ENCODE assay signal across 18 mouse cellular contexts in genomic region chr17:12614511-12615385, GRCm38 (mm10). TPM values are rescaled to one million over a fixed set of nuclear protein-coding genes. Genes with fewer than 3 reads are reported as not detected.
"Had no signal": no experiment of that assay in that cellular context is flagged by ENCODE, and none has a peak within 500 bp of the region (broad histone marks: within the 10 kb centered on the region; RNA-seq: fewer than 3 reads in every experiment).

No protein-coding gene starts in this region.

- ATAC-seq: midbrain, embryonic 13.5 days had no signal

- H3K36me3 ChIP-seq: limb, embryonic 13.5 days; liver, embryonic 15.5 days; midbrain, embryonic 13.5 days; neural tube, embryonic 13.5 days had no signal

- H3K9me3 ChIP-seq: limb, embryonic 13.5 days; liver, embryonic 15.5 days; midbrain, embryonic 13.5 days; neural tube, embryonic 13.5 days had no signal

- H3K9ac ChIP-seq: limb, embryonic 13.5 days; liver, embryonic 15.5 days; lung, embryonic 14.5 days; midbrain, embryonic 13.5 days; neural tube, embryonic 13.5 days had no signal

- DNase-seq: kidney, adult 9 months; kidney, postnatal 10 days; kidney, postnatal 4 days; left cerebral cortex, postnatal 4 days; retina, postnatal 1 day; right cerebral cortex, postnatal 4 days; spleen, adult 18-20 months; thymus, adult 18-20 months; thymus, postnatal 14 days had no signal

- H3K4me2 ChIP-seq: limb, embryonic 13.5 days; liver, embryonic 11.5 days; liver, embryonic 15.5 days; lung, embryonic 14.5 days; midbrain, embryonic 13.5 days; neural tube, embryonic 13.5 days had no signal

- H3K27ac ChIP-seq: layer of hippocampus, adult 2 months; limb, embryonic 13.5 days; liver, embryonic 15.5 days; midbrain, embryonic 13.5 days; neural tube, embryonic 13.5 days had no signal

- H3K27me3 ChIP-seq: limb, embryonic 13.5 days; liver, embryonic 15.5 days; midbrain, embryonic 13.5 days; neural tube, embryonic 13.5 days had no signal

- H3K4me1 ChIP-seq: limb, embryonic 13.5 days; liver, embryonic 15.5 days; midbrain, embryonic 13.5 days; neural tube, embryonic 13.5 days had no signal

- H3K4me3 ChIP-seq: layer of hippocampus, adult 2 months; limb, embryonic 13.5 days; liver, embryonic 15.5 days; midbrain, embryonic 13.5 days; neural tube, embryonic 13.5 days had no signal

RNA-seq across cellular contexts. Expression of gene Slc22a2, which starts 30.8 kb away (rescaled TPM):
- total RNA-seq: megakaryocyte progenitor cell, adult 5-6 weeks had no signal
- polyA plus RNA-seq: limb, embryonic 13.5 days; liver, embryonic 11.5 days; liver, embryonic 15.5 days; lung, embryonic 14.5 days; stomach, embryonic 14.5 days had no signal
